In genomic region chr2:167931985-167932726, GRCm38 (mm10) we compare ENCODE assay signal across 7 mouse cellular contexts. TPM values are rescaled to one million over a fixed set of nuclear protein-coding genes. Genes with fewer than 3 reads are reported as not detected.
DNase-seq lines count a peak whose midpoint lies in the region; ATAC-seq lines count a peak whose summit lies in the region.

TSS of gene Ptpn1 (plus strand) at chr2:167932057.

- peaks cover 19% of the 10 kb centered on the region for H3K4me1 ChIP-seq in intestine, embryonic 16.5 days (ENCODE audit: control insufficient read depth, insufficient read depth, low read length)
- peaks cover 8% of the 10 kb centered on the region for H3K4me1 ChIP-seq in midbrain, embryonic 11.5 days (ENCODE audit: control insufficient read depth, insufficient read depth, low read length)

- peak within 1 kb of the TSS; percentile 92 for H3K4me2 ChIP-seq in intestine, embryonic 16.5 days (ENCODE audit: low read depth, low read length)
- peak within 1 kb of the TSS; percentile 82 for H3K4me2 ChIP-seq in midbrain, embryonic 11.5 days

- peak; percentile 96 for DNase-seq in adrenal gland, adult 8-10 months
- peak; percentile 96 for DNase-seq in embryo, embryonic 9.5 days (ENCODE audit: extremely low spot score)
- DNase-seq in gastrocnemius, postnatal 4 days (ENCODE audit: low spot score in 2 of 2): peak; percentile 96 to 98
- peak; percentile 97 to 99 for DNase-seq in left cerebral cortex, postnatal 36 days (ENCODE audit: low spot score in 2 of 2)
- DNase-seq in midbrain, embryonic 11.5 days (ENCODE audit: low spot score, missing footprints): peak; percentile 100
- peak; percentile 92 for DNase-seq in skeletal muscle tissue, adult 2 months (ENCODE audit: low read depth, low spot score)

- H3K27ac ChIP-seq in intestine, embryonic 16.5 days (ENCODE audit: low read length): peak within 1 kb of the TSS; percentile 84
- peak within 1 kb of the TSS; percentile 16; the same call in 1 of the 2 replicates for H3K27ac ChIP-seq in midbrain, embryonic 11.5 days (ENCODE audit: low read depth, low read length)

- under 1% methylated on average over 99 of the region's 99 CpGs for WGBS in intestine, embryonic 16.5 days
- WGBS in midbrain, embryonic 11.5 days: under 1% methylated on average over 79 of the region's 99 CpGs

- no peaks in the 10 kb centered on the region for H3K9me3 ChIP-seq in intestine, embryonic 16.5 days (ENCODE audit: control insufficient read depth, low read length)
- H3K9me3 ChIP-seq in midbrain, embryonic 11.5 days (ENCODE audit: control insufficient read depth, low read length): no peaks in the 10 kb centered on the region

- H3K36me3 ChIP-seq in intestine, embryonic 16.5 days (ENCODE audit: control insufficient read depth, insufficient read depth, low read length): no peaks in the 10 kb centered on the region
- no peaks in the 10 kb centered on the region for H3K36me3 ChIP-seq in midbrain, embryonic 11.5 days (ENCODE audit: control insufficient read depth, insufficient read depth, low read length)

- H3K9ac ChIP-seq in intestine, embryonic 16.5 days (ENCODE audit: low read depth, low read length): peak within 1 kb of the TSS; percentile 87
- peak within 1 kb of the TSS; percentile 94 for H3K9ac ChIP-seq in midbrain, embryonic 11.5 days (ENCODE audit: low read length)

- H3K27me3 ChIP-seq in intestine, embryonic 16.5 days (replicated peaks; ENCODE audit: control insufficient read depth, insufficient read depth, low read length): no peaks in the 10 kb centered on the region
- H3K27me3 ChIP-seq in midbrain, embryonic 11.5 days (ENCODE audit: control insufficient read depth, insufficient read depth, low read length): no peaks in the 10 kb centered on the region

- intact Hi-C loops in left cerebral cortex, postnatal 36 days (cut with DNase I): no loop called here

- peak; percentile 98 for ATAC-seq in intestine, embryonic 16.5 days
- ATAC-seq in midbrain, embryonic 11.5 days (ENCODE audit: low FRiP score): peak; percentile 96

- peak within 1 kb of the TSS; percentile 82 for H3K4me3 ChIP-seq in intestine, embryonic 16.5 days (ENCODE audit: low read length)
- H3K4me3 ChIP-seq in midbrain, embryonic 11.5 days (ENCODE audit: low read depth, low read length): peak within 1 kb of the TSS; percentile 95

RNA-seq across cellular contexts. Expression of gene Ptpn1, which starts in this region (rescaled TPM):
- total RNA-seq in adrenal gland, adult 8-10 months (2022): 10 to 100 TPM; 56.1 to 70.3 (median 60.7) TPM
- total RNA-seq in gastrocnemius, postnatal 4 days (2021): 10 to 100 TPM; 28.5 to 31.3 TPM
- 37.7 and 45.5 TPM in 2 replicates for polyA plus RNA-seq in intestine, embryonic 16.5 days (2015; fragmentation: Nextera tagmentation; extraction: Ambion mirVana)
- 10 to 100 TPM; 50.7 to 55.3 TPM for total RNA-seq in left cerebral cortex, postnatal 36 days (2021)
- 89.8 and 92.6 TPM in 2 replicates for polyA plus RNA-seq in midbrain, embryonic 11.5 days (2014; fragmentation: Nextera tagmentation; extraction: Ambion mirVana)

Comparison
In these comparisons a context has a peak if more than half of its experiments do, and no peak if none do; other contexts are left out.
1. Peak in every context shown above with its lines: DNase-seq, ATAC-seq, H3K4me3 ChIP-seq and H3K27ac ChIP-seq.